Mouse (Mus musculus) frontal cortex, postnatal 10 days (tissue): ENCODE data around the gene Tmem33.

Experiments used
- DNase-seq, 2 experiments: peaks; one replicate each; pipeline ENCODE4 v3.0.0; 2022; ENCODE audit warnings: low spot score in 2 of 2, mixed read lengths in 1 of 2

Tmem33 gene

GRCm38 (mm10) chr5:67321656-67322268 lies 61.4 kb downstream of the Tmem33 start:
- DNase-seq: no peak

- DNase-seq: no peak
These were observed 63.7 kb downstream of the Tmem33 start for GRCm38 (mm10) chr5:67324032-67324431.

- DNase-seq: no peak
These were observed 80.4 kb downstream of the Tmem33 start for GRCm38 (mm10) chr5:67340811-67341210.
